Mouse (Mus musculus) neural tube, embryonic 13.5 days (tissue): ENCODE measurements at regions not wholly inside any gene's neighbourhood (a gene's known extent, or its start where the extent isn't known, plus 50 kb on each side); places are given as distances from the start of the nearest gene placed in this dataset.

ENCODE experiments used
- ATAC-seq: fragments of 200-750 bp; cut with Nextera tagmentation; 2 replicates; pipeline ENCODE4 v1.8.0; 2017; ENCODE audit warnings: low read depth, mild to moderate bottlenecking, moderate TSS enrichment, moderate library complexity
- H3K27ac ChIP-seq: fragments of 300-500 bp; sonication (generic); replicated peaks from 2 replicates; pipeline ENCODE4 v1.5.1; 2015; ENCODE audit warnings: moderate library complexity, mild to moderate bottlenecking, inconsistent platforms
- H3K27me3 ChIP-seq: fragments of 300-500 bp; sonication (generic); 2 replicates; pipeline ENCODE4 v1.6.1; 2015; ENCODE audit warnings: mild to moderate bottlenecking, inconsistent platforms
- H3K36me3 ChIP-seq: fragments of 300-500 bp; sonication (generic); 2 replicates; pipeline ENCODE4 v1.6.1; 2015; ENCODE audit warnings: mild to moderate bottlenecking, inconsistent platforms
- H3K4me1 ChIP-seq: fragments of 300-500 bp; sonication (generic); replicated peaks from 2 replicates; pipeline ENCODE4 v1.6.1; 2015; ENCODE audit warnings: inconsistent platforms
- H3K4me2 ChIP-seq: fragments of 300-500 bp; sonication (generic); 2 replicates; pipeline ENCODE4 v1.6.1; 2015; ENCODE audit warnings: inconsistent platforms, mild to moderate bottlenecking, moderate library complexity
- H3K4me3 ChIP-seq: fragments of 300-500 bp; sonication (generic); 2 replicates; pipeline ENCODE4 v1.5.1; 2015; ENCODE audit warnings: mild to moderate bottlenecking, inconsistent platforms
- H3K9ac ChIP-seq: fragments of 300-500 bp; sonication (generic); 2 replicates; pipeline ENCODE4 v1.6.1; 2015; ENCODE audit warnings: moderate library complexity, mild to moderate bottlenecking, inconsistent platforms
- H3K9me3 ChIP-seq: fragments of 300-500 bp; sonication (generic); 2 replicates; pipeline ENCODE4 v1.6.1; 2016; ENCODE audit warnings: inconsistent platforms
- WGBS: fragments of 180-500 bp; shearing (Covaris S2); methylation state at CpG from one replicate; pipeline ENCODE4 v1.1.7; 2015; 5-methylcytosine and 5-hydroxymethylcytosine counted together

DNA sequence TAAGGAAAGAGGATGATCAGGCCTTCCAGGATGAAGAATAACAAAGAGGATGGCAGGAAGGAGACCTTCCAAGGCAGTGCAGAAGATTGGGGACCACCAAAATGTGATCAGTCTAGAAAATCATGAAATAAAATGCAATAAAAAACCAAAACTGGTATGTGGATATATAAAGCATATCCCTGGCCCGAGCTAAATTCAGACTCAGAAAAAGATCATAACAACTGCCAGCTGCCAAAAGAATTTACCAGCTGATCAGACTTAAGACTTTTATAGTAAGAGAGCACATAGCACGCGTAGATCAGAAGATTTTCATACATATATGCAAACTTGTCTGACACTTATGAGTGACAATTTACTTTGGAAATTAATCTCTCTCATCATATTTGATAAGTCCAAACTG is 767.5 kb upstream of the Zeb2 start:
- Histone ChIP-seq H3K27ac (no peak overlapping the region), H3K27me3 (no peaks in the 10 kb centered on the region), H3K4me2 (no peak overlapping the region), H3K36me3 (no peaks in the 10 kb centered on the region), H3K4me1 (no peaks in the 10 kb centered on the region), H3K9me3 (no peaks in the 10 kb centered on the region), H3K9ac (no peak overlapping the region), H3K4me3 (no peak overlapping the region)
- WGBS, result 96% methylated on average over 3 of the region's 3 CpGs
- no peak for ATAC-seq

DNA sequence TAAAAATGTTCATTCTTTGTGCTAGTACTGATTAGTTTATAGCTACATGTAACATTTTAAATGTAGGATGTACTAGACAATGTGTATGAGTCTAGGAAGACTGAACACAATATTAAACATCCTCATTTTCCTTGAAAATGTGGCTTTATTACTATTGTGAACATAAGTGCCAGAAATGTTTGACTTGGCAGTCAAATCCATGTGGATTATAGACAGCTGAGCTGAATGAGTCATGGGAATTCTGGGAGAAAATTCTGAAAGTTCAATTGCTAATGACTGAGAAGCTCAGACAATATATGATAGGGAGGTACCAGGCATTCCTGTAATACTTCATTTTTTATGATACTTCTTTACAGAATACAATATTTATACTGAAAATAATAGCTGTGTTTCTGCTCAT is 761.5 kb upstream of the Zeb2 start:
- Histone ChIP-seq H3K27me3 (no peaks in the 10 kb centered on the region), H3K9ac (no peak overlapping the region), H3K27ac (no peak overlapping the region), H3K4me2 (no peak overlapping the region), H3K4me3 (no peak overlapping the region), H3K9me3 (no peaks in the 10 kb centered on the region), H3K4me1 (no peaks in the 10 kb centered on the region), H3K36me3 (no peaks in the 10 kb centered on the region)
- no peak for ATAC-seq

DNA sequence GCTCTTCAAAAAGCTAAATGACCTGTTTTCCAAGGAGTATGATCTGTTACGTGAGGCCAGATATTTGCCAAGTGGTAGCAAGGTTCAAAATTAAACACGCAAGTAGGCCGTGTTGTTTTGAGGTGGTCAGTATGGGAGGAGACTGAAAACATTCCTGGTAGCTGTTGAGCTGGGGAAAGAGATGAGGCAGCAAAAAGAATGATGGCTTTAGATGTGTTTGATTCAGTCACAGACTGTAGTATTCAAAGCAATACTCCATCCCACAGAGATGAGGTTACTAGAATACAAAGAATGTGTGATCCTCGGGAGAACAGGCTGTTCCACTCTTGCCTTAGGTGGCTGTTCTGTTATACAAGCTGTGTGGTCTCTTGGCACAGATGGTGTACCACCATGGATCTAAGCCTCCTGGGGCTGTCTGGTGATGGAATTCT is 742.7 kb upstream of the Zeb2 start:
- no peaks in the 10 kb centered on the region for H3K4me1 ChIP-seq

DNA sequence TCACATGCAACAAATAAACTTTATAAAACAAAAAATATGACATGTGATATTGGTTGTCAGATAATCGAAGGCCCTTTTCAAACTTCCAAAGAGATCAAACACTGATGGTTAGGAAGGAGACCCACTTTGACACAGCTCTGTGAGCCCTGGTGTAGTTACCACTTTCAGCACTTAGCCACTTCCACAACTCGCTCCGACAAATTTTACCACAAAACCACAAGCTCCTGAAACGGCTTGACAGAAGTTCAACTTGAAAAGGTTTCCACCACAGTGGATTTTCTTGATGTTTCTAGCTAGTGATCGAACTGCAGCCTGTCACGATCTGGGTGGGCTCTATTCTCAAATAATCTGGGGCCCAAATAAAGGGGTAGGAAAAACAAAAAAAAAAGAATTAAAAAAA is 742.2 kb upstream of the Zeb2 start:
- H3K4me1 ChIP-seq, result no peaks in the 10 kb centered on the region
- 89% methylated on average over 6 of the region's 6 CpGs for WGBS
- H3K36me3 ChIP-seq, result no peaks in the 10 kb centered on the region
- H3K4me3 ChIP-seq, result no peak overlapping the region
- H3K4me2 ChIP-seq, result no peak overlapping the region
- no peak for ATAC-seq
- H3K27me3 ChIP-seq, result no peaks in the 10 kb centered on the region
- H3K9ac ChIP-seq, result no peak overlapping the region
- no peaks in the 10 kb centered on the region for H3K9me3 ChIP-seq
- no peak overlapping the region for H3K27ac ChIP-seq

More for the DNA sequence above, 742.7 kb upstream of the Zeb2 start:
- Histone ChIP-seq H3K9ac (no peak overlapping the region), H3K9me3 (no peaks in the 10 kb centered on the region), H3K27ac (no peak overlapping the region), H3K27me3 (no peaks in the 10 kb centered on the region), H3K4me2 (no peak overlapping the region), H3K36me3 (no peaks in the 10 kb centered on the region), H3K4me3 (no peak overlapping the region)
- 81% methylated on average over 4 of the region's 4 CpGs for WGBS
- no peak for ATAC-seq

DNA sequence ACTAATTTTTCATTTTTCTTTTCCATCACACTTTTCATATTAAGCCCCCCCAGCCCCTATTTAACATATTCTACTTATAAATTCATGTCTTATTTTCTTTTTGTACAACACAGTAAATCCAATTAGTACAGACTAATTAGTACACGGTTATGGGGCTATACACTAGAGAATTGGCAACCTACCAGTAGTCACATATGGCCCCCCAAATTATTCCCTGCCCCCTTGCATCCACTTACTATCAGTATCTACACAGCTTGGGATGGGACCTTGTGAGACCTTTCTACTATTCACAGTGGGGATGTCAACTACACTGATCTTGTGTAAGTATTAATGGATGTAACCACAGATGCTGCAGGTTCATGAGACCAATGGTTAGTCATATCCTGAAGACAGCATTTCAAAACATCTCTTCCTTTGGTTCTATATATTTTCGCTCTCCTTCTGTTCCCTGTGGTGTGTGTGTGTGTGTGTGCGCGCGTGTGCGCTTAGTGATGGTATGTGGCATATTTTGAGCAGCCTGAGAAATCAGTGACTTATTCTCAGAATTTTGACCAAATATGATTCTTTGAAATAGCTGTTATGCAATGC is 732.9 kb upstream of the Zeb2 start:
- no peak overlapping the region for H3K4me2 ChIP-seq
- H3K4me3 ChIP-seq, result no peak overlapping the region
- H3K27ac ChIP-seq, result no peak overlapping the region
- H3K9ac ChIP-seq, result no peak overlapping the region
- 90% methylated on average over 6 of the region's 6 CpGs for WGBS
- no peaks in the 10 kb centered on the region; the same call in 1 of the 2 replicates for H3K9me3 ChIP-seq
- H3K4me1 ChIP-seq, result no peaks in the 10 kb centered on the region
- H3K36me3 ChIP-seq, result no peaks in the 10 kb centered on the region
- no peak for ATAC-seq
- no peaks in the 10 kb centered on the region for H3K27me3 ChIP-seq

DNA sequence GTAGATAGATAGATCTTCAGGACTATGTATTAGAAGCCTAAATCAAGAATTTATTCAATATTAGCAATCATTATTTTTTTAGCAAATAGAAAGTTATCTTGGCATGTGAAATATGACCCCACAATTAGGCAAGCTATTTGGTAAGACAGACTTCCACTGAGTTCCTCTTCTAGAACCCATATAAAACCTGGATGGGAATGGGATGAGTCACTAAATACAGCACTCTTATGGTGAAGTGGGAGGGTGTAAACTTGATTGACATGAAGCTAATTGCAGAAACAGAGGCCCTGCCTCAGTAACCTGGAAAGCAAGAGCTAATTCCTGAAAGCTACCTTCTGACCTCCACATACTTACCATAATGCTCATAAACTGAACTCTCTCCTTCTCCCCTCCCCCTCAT is 723.2 kb upstream of the Zeb2 start:
- no peak overlapping the region for H3K4me3 ChIP-seq

DNA sequence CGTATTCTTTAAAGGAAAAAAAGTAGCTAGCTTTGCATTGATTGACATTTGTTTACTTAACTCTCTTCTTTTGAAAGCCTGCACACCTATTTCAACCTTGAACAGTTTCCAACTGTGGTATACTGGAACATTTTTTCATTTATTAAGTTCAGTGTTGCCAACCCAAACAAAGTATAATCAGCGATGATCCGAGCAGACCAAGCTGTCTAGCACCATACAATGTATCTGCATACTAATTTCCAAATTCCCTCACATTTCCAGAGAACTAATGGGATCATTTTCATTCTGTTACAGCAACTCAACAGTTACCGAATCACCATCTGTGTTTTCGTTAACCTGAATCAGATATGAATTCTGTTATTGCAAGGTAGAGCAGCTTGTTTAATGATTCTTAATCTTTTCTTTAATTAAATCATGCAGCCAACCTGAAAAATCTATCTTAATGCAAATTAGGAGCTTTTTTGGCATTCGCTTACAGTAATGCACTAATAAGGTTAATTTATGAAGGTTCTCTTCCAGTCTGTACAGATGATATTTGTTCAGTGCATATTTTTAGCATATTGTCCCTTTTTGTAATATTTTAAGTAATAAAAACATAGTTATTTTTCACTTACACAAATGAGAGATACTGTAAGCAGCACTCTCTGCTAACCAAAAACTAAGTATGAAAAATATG is 719.5 kb upstream of the Zeb2 start:
- no peak for ATAC-seq
- H3K4me2 ChIP-seq, result no peak overlapping the region
- H3K36me3 ChIP-seq, result no peaks in the 10 kb centered on the region
- H3K4me3 ChIP-seq, result no peak overlapping the region
- no peaks in the 10 kb centered on the region for H3K4me1 ChIP-seq
- WGBS, result 72% methylated on average over 6 of the region's 6 CpGs
- H3K27me3 ChIP-seq, result no peaks in the 10 kb centered on the region
- no peak overlapping the region for H3K9ac ChIP-seq
- no peak overlapping the region for H3K27ac ChIP-seq
- no peaks in the 10 kb centered on the region for H3K9me3 ChIP-seq

More for the DNA sequence above, 723.2 kb upstream of the Zeb2 start:
- no peak for ATAC-seq
- H3K27me3 ChIP-seq, result no peaks in the 10 kb centered on the region
- no peaks in the 10 kb centered on the region for H3K9me3 ChIP-seq
- H3K36me3 ChIP-seq, result no peaks in the 10 kb centered on the region
- no peak overlapping the region for H3K4me2 ChIP-seq
- H3K9ac ChIP-seq, result no peak overlapping the region
- no peaks in the 10 kb centered on the region for H3K4me1 ChIP-seq
- H3K27ac ChIP-seq, result no peak overlapping the region

DNA sequence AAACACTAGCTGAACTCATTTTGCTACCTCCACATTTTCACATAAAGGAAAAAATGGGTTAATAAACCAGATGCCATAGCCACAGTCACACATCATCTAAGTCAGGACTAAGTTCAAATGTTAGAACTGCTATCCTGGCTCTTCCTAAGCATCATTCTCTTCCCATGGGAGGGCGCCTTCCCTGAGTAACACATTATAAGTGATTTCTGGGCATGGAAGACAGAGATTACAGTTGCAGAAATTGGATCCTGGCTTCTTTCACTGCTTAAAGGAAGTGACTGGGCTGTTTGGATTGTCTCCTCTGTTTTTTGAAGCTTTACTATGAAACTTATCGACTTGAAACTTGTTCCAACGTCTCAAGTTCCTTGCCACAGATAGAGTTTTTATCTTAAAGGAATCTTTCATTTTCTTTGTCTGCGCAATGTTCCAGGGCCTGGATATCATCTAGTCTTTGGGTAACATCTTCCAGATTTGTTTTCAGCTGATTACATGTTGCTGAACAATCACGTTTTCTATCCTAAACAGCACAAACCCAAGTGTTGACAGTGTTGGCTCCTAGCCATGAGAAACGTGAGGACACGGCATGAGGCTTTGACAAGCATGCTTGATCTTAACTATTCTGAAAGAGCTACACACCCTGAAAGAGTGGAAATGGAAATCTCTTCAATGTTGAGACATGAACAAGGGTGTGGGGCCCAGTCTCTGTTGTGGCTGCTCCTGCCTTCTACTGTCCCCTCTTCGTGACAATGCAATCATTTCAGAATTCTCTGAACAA is 700.9 kb upstream of the Zeb2 start:
- H3K4me3 ChIP-seq, result no peak overlapping the region
- H3K4me2 ChIP-seq, result no peak overlapping the region
- WGBS, result 87% methylated on average over 8 of the region's 8 CpGs
- H3K9me3 ChIP-seq, result no peaks in the 10 kb centered on the region
- no peak overlapping the region for H3K9ac ChIP-seq
- H3K4me1 ChIP-seq, result no peaks in the 10 kb centered on the region
- ATAC-seq, result no peak
- H3K36me3 ChIP-seq, result no peaks in the 10 kb centered on the region
- no peak overlapping the region for H3K27ac ChIP-seq
- H3K27me3 ChIP-seq, result no peaks in the 10 kb centered on the region

DNA sequence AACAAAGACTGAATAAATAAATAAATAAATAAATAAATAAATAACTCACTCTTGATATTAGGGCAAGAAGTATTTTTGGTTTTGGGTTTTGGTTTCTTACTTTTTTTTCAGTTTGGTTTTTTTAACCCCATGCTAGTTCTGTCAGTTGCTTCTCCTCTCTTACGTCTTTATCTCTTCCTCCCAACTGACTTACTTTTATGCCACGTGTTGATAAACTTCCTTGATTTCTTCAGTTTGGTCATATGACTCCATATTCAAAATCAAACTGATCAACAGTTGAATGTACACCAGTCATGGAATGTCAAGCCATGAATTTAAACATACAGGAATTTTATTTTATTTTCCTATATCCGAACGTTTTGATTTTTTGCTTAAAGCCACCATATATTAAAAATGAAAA is 697.5 kb upstream of the Zeb2 start:
- Histone ChIP-seq H3K4me3 (no peak overlapping the region), H3K27ac (no peak overlapping the region)
- ATAC-seq, result no peak

DNA sequence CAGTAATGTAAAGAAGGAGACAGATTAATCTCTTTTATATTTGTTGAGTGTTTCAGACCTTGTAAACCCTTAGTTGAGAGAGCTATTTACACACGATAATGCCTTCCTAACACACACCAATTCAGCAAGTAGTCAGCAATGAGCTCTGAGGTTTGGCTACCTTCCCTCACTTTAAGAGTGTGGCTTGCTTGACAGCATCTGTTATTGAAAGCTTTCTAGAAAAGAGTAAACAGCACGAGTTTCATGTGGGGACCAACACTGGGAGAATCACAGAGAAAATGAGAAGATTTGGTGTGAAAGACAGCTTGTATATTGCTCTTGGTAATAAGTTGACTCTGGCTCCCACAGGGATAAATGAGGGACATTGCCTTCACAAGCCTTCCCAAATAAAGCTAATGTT is 688.1 kb upstream of the Zeb2 start:
- WGBS, result 72% methylated on average over 2 of the region's 2 CpGs
- Histone ChIP-seq H3K4me1 (no peaks in the 10 kb centered on the region), H3K36me3 (no peaks in the 10 kb centered on the region), H3K4me3 (no peak overlapping the region), H3K4me2 (no peak overlapping the region), H3K27ac (no peak overlapping the region), H3K27me3 (no peaks in the 10 kb centered on the region), H3K9ac (no peak overlapping the region), H3K9me3 (no peaks in the 10 kb centered on the region)
- ATAC-seq, result no peak

More for the DNA sequence above, 697.5 kb upstream of the Zeb2 start:
- WGBS, result 93% methylated on average over 4 of the region's 4 CpGs
- Histone ChIP-seq H3K27me3 (no peaks in the 10 kb centered on the region), H3K4me2 (no peak overlapping the region), H3K4me1 (no peaks in the 10 kb centered on the region), H3K9ac (no peak overlapping the region), H3K36me3 (no peaks in the 10 kb centered on the region), H3K9me3 (no peaks in the 10 kb centered on the region)

DNA sequence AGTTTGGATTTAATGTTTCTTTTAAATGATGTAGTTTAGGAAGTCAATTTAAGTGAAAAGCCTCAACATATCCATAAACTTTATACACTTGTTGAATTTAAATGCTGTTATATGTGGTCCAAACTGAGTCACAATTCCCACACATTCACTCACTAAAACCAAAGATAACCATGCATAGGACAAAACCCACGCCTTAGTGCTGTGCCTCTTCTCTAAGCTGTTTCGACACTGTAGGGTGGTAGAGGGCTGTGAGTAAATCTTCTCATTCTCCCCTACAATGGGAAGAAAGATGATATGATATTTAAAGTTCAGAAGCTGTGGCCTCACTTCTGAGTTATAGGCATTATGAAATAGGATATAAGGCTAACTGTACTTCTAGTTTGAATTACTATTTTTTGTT is 682.9 kb upstream of the Zeb2 start:
- H3K9me3 ChIP-seq, result no peaks in the 10 kb centered on the region
- no peak overlapping the region for H3K27ac ChIP-seq
- no peaks in the 10 kb centered on the region for H3K27me3 ChIP-seq
- no peak overlapping the region for H3K4me2 ChIP-seq
- H3K4me3 ChIP-seq, result no peak overlapping the region
- H3K9ac ChIP-seq, result no peak overlapping the region
- no peaks in the 10 kb centered on the region for H3K4me1 ChIP-seq
- no peaks in the 10 kb centered on the region for H3K36me3 ChIP-seq
- ATAC-seq, result no peak
- WGBS, result 86% methylated on average over 2 of the region's 2 CpGs

DNA sequence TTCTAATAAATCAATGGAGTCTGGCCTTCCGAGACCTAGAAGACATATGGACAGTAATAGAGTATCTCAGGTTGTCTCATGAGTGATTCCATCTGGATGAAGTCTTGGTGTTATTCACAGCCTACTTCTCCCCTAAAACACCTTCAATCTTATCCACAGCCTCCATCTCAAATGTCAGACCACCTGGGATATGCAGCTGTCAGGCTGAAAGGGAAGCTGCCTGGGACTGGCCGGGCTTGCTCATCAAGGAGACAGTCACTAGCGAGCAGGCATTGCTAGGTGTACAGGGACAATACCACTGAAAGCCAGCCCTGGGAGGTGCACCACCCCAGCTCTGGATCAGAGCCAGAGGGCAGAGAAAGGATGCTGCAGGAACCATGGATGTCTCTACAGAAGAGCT is 676.4 kb upstream of the Zeb2 start:
- no peak for ATAC-seq
- WGBS, result 55% methylated on average over 3 of the region's 3 CpGs
- Histone ChIP-seq H3K4me1 (peaks cover 4% of the 10 kb centered on the region; the same call in 1 of the 2 replicates), H3K9ac (no peak overlapping the region), H3K36me3 (no peaks in the 10 kb centered on the region), H3K4me2 (no peak overlapping the region), H3K4me3 (no peak overlapping the region), H3K27ac (no peak overlapping the region; the same call in 1 of the 2 replicates), H3K27me3 (no peaks in the 10 kb centered on the region), H3K9me3 (no peaks in the 10 kb centered on the region)
